Mouse (Mus musculus): Measurements from ENCODE around the gene Rras.

The Rras gene

GRCm38 (mm10) chr7:45017242-45018061 lies at the start of gene Rras:
Gene Rras (plus strand): TSS chr7:45017961.
- peak; percentile 99 for DNase-seq

DNA sequence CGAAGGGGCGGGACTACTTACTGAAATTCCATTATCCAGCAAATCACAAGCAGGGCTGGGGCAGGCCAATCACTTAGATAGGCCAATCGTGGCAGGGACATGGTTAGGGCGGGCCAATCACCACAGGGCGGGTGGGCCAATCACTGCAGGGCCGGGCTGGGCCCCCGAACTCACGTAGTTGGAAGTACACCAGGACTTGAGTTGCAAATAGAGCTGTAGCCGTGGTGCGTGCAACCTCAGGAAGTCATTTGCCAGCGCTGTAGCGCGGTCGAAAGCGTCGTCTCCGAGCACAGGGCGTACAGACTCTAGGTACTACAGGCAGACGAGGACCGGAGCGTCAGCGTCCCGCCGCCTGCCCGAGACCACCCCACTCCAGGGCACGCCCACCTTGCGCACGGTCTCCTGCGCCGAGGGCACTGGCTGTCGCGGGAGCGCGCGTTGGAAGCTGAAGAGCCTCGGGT lies 47.5 kb upstream of the Rras start:
- peak; percentile 89 for DNase-seq

- DNase-seq = no peak
Measured at GRCm38 (mm10) chr7:44971142-44971541, 46.6 kb upstream of the Rras start.

GRCm38 (mm10) chr7:44973415-44974130 lies 44.2 kb upstream of the Rras start:
- no peak for DNase-seq

DNA sequence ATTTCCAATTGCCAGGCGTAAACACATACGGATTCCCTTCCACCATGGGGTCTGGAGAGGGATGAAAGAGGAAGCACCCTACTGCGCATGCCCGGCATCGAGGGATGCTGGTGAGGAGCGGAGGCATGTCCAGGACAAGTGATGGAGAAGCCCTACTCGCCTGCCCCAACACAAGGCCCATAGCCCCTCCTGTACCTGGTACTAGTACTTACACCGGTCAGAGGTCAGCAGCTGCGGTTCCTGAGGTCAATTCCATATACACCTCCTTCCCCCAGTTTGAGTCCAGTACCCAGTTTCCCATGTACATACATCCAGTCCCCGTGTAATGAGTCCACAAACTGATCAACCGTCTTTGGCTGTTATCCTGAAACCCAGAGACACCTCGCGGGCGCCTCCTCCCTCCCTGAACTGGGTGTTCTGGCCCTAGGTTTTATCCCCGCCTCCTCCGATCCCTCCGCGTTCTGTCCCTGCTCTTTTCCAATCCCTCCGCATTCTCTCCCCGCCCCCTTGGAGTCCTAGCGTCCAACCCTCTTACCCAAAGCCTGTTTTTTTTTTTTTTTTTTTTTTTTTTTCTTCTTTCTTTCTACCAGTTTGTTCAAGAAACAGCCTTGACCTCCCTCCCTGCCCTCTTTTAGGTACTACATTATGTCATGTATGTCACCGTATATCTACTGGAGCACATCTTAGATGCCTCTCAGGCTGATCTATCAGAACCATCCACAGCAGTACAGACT lies 43.2 kb upstream of the Rras start, which contains the start of gene Cpt1c:
Cpt1c (minus strand) TSS at position 469 of the 734 bp plus-strand sequence.
- peak; percentile 62 for DNase-seq

DNA sequence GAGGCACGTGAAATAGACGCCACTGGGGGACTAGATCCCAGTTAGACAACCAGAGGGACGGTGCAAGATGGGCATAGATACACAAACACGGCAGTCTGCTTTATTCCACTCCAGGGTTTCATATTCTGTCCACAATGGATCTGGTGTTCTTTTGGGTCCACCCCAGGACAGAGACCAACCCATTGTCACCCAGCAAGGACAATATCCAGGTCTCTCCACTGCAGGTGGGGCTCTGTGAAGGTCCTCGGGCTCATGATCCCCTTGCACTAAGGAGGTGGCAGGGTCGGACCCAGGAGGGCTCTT lies 42.7 kb upstream of the Rras start:
- DNase-seq = no peak

DNA sequence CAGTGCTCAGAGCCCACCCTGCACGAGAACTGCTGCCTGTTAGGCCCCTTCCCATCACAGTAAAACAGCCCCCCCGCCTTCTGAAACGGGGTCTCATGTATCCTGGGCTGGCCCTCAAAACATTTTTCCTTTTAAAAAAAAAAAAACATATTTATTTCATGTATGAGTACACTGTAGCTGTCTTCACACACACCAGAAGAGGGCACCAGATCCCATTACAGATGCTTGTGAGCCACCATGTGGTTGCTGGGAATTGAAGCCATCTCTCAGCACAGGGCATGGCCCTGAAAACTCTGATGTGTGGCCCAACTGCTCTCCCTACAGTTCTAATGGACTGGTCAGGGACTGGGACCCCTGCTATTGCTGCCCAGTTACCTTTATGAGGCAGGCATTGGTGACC lies 39.5 kb upstream of the Rras start:
- no peak for DNase-seq

DNA sequence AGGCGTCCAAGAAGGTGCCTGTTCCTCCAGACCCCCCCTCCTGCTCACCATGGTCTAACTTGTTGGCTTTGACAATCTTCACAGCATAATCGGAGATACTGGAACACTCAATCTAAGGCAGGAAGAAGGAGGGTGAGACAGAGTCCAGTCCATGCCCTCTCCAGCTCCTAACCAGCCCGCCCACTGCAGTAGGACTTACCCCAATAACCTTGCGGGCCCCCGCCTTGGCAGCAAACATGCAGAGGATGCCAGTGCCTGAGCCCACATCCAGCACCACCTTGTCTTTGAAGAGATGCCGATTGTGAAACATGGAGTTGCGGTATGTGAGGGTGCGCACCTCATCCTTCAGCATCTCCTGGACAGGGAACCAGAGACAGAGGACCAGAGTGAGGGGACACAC lies 36.2 kb upstream of the Rras start:
- DNase-seq = no peak

DNA sequence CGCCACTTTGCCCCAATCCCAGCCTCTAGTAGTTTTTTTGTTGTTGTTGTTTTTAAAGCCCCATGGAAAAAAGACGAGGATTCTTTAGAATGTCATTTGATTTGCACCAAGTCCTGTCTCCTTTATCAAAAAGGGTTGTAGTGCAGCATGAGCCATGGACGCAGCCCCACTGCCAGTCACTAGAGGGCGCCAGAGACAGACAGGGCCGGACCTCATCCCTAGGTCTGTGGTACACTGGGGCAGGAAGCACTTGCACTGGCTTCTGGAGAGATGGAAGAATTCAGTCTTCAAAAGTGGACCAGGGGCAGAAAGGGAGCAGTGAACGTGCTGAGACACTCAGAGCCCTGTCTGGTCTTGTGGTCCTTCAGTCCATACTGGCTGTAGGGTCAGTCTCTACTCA lies 34.7 kb upstream of the Rras start:
- DNase-seq = peak; percentile 81

- DNase-seq = no peak
Measured at GRCm38 (mm10) chr7:44983944-44984832, 33.6 kb upstream of the Rras start.

DNA sequence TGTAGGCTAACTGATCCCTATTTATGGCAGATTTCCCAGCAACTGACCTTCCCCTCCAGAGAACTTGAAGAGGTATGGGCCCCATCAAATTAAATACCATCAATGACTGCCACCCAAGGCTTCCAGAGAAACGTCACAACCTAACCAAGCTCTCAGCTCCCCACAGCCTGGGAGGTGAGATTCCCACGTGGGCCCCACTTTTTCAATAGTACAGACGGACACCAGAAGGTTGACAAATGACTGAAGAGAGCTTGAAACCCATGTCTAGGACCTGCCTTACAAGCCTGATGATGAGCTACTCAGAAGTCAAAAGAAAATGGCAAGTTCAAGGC lies 33.0 kb upstream of the Rras start:
- no peak for DNase-seq

DNA sequence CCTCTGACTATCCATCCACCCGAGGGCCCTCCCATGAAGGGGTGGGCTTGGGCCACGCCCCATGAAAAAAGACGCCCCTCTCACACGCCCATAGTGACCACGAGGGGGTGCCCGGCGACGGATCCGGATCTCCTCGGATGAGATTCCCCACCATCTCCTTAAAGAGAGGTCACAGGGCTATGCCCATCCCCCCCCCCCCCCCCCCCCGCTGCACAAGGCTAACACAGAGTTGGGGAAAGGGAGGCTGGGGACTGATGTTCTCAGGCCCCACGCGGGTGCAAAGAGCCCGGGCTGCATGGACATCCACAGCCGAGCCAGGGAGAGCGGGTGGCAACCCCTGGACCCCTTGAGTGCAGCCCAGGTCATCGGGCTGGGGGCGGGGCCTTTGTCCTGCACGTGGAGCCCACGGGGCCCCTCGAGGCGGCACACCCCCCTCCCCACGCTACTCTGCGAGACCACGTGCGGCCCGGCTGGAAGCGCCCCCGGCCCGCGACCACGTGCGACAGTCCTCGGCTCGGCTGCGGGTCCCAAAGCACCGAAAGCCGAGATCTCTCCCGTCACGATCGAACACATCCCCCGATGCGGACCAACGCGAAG lies 32.1 kb upstream of the Rras start:
- peak; percentile 60 for DNase-seq

GRCm38 (mm10) chr7:44986192-44986878 lies 31.4 kb upstream of the Rras start, which contains the start of gene Prmt1:
Gene Prmt1 (minus strand): TSS chr7:44986568.
- peak; percentile 100 for DNase-seq

- no peak for DNase-seq
Measured at GRCm38 (mm10) chr7:44986879-44987718, 30.7 kb upstream of the Rras start.

- DNase-seq = no peak
Measured at GRCm38 (mm10) chr7:44996672-44997071, 21.1 kb upstream of the Rras start.

GRCm38 (mm10) chr7:44997231-44997939 lies 20.4 kb upstream of the Rras start, which contains the start of gene Irf3:
Gene Irf3 (plus strand): TSS chr7:44997648.
- peak; percentile 95 for DNase-seq

GRCm38 (mm10) chr7:44997940-44998428 lies 19.8 kb upstream of the Rras start:
- no peak for DNase-seq

GRCm38 (mm10) chr7:44998501-44998955 lies 19.2 kb upstream of the Rras start, which contains the start of gene Bcl2l12:
Gene Bcl2l12 (minus strand): TSS chr7:44998712.
- DNase-seq = peak; percentile 77

DNA sequence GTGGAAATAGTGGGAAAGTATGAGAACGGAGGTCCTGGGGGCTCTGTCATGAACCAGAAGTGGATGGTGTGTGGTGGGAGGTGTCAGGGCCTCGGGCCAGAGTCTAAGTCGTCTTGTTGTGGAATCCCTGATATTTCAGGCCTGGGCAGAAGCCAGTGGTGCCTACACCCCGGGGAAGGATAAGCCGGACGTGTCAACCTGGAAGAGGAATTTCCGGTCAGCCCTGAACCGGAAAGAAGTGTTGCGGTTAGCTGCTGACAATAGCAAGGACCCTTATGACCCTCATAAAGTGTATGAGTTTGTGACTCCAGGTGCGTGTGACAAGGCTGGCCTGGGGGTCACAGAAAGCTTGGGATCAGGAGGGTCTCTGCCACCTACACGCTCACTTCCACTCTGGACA lies 18.0 kb upstream of the Rras start:
- DNase-seq = no peak

Data from kidney, adult 11 months (tissue).